Mouse (Mus musculus) embryo, embryonic 11.5 days (tissue): ENCODE results near the gene Afmid.
"Not testable (repeated sequence)": the region's sequence is repeated elsewhere in the genome, so short reads cannot be mapped to it uniquely, and the experiment has no call there.

ENCODE experiments used
- DNase-seq: peaks from one replicate; pipeline ENCODE4 v3.0.0-alpha.2; 2012; ENCODE audit warnings: low read depth, low spot score

Gene Afmid

GRCm38 (mm10) chr11:117824060-117824969 is 1.4 kb upstream of the Afmid start:
- peak; percentile 74 for DNase-seq

- no peak for DNase-seq
Observed at GRCm38 (mm10) chr11:117826164-117826563, 440 bp downstream of the Afmid start.

DNA sequence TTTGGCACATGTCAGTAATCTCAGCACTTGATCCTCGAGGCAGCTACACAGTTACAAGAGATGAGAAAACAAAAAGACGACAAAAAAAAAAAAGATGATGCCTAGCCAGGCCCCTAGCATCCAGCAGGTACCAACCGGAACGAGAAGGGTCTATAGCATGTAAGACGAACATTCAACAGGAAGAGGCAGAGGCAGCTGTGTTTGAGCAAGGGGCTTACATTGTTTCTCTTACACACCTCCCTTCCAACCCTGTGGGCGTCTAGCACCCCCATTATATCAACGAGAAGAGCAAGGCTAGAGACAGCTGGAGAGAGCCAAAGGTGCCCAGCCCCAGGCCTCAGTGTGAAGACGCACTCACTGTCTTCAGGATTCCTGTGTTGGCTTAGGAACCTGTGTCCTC is 1.2 kb downstream of the Afmid start:
- no peak for DNase-seq

DNA sequence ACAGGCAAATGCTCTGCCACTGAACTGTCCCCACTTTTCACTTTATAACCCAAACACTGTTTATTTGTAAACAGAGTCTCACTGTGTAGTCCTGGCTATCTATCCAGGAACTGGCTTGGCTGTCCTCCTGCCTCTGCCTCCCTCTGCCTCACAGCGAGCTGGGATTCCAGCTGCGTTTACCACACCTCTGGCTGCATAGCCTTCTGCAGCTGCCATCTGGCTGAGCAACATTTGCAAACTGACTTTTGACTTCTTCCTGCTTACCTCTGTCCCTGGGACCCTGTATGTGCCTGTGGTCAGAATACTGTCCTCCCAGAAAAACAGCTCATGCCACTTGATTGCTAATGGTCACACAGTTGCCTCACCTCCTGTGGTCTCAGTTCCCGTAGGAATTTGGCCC is 1.7 kb downstream of the Afmid start:
- no peak for DNase-seq

- DNase-seq: no peak
Observed at GRCm38 (mm10) chr11:117828149-117828887, 2.6 kb downstream of the Afmid start.

DNA sequence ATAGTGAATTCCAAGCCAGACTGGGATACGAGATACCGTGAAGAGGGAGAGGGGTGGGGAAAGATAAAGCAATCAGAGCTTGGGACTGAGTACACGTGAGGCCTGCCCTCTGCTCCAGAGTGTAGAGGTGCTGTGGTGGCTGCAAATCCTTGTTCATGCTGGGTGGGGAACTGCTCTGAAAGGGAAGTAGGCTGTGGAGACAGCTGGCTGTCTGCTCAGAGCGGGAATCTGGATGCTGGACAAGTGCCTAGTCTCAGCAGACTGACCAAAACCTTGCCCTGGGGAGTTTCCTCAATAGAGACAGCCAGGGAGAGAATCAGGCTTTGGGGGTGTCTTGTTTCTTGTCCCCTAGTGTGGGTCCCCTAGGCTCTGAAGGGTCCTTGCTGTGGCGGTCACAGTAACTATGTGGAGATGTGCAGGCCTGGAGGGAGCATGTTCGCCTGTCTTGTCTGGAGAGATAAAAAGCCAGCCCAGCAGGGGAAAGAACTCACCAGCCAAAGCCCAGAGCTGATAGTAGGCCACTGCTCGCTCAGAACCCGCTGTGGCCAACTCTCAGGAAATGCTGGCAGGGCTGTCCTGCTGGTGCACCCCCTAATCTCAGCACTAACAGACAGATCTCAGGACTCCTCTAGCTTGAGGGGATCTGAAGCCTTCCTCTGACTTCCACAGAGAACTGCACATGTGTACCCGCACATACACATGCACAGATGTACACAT is 3.3 kb downstream of the Afmid start:
- no peak for DNase-seq

DNA sequence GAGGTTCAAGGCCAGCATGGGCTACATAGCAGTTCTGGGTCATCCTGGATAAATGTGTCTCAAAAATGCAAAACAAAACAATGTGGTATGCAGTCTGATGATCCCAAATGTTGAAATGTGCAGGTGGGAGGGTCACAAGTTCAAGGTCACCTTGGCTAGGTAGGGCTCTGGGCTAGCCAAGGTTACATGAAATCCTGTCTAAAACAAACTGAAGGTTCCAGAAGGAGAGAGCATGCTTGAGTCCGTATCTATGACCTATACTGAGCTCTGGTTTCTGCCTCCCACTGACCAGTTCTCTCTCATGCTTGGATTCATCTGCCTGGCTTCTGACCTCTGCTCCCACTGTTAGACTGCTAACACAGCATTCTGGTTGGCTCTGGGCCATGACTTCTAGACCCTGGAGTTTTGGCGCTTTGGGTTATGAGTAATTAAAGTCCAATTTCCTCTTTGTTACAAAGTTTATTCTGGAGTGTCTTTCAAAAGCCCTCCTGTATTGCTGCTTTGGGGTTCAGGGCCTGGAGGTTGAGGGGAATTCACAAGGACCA is 4.0 kb downstream of the Afmid start:
- no peak for DNase-seq

DNA sequence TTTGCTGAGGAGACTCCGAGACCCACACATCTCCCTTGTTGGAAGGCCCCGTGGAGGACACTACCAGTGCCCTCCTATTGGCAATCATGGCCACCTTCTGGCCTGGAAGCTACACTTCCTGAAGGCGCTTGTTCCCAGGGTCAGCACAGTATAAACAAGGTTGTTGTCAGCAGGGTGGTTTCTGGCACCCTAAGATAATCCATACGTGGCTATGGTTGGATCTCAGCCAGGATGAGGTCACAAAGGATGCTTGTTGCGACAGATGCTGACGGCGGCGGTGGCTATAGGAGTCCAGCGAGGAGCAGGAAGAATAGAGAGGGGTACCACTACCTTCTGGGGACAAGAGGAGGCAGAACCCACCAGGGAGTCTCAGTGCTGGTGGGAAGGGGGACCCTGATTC is 4.7 kb downstream of the Afmid start:
- DNase-seq: no peak

- peak; percentile 71 for DNase-seq
Observed at GRCm38 (mm10) chr11:117832086-117832969, 6.6 kb downstream of the Afmid start.

DNA sequence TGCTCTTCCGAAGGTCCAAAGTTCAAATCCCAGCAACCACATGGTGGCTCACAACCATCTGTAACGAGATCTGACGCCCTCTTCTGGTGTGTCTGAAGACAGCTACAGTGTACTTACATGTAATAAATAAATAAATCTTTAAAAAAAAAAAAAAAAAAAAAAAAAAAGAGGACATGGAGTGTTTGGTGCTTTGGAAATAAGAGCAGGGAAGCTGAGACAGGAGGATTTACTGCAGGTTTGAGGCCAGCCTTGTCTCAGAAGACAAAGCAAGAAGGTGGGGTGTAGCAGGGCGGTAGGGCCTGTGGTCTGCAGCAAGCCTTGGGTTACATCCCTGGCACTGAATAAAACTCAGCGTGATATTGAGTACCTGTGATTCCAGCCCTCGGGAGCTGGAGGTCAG is 7.8 kb downstream of the Afmid start:
- DNase-seq: not testable (repeated sequence)

GRCm38 (mm10) chr11:117834086-117834485 is 8.4 kb downstream of the Afmid start:
- DNase-seq: no peak

- no peak for DNase-seq
Observed at GRCm38 (mm10) chr11:117836306-117836705, 10.6 kb downstream of the Afmid start.

DNA sequence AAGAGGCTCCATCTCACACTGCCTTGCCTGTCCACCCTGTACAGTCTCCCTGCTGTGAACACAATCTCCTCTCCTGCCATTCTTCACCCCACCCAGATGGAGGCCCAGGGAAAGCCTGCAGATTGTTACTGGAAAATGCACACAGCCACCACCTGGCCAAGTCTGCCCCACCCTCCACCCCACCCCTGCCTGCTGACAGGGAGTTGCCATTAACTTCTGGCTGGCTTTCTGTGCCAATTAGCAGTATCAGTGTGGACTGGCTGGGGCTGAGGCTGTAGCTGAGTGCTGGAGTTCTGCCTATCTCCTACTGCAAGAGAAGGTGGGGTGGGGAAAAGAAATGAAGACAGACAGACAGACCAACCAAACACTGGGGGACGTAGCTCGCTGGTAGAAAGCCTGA is 12.8 kb downstream of the Afmid start:
- DNase-seq: no peak

- no peak for DNase-seq
Observed at GRCm38 (mm10) chr11:117839021-117839420, 13.3 kb downstream of the Afmid start.

GRCm38 (mm10) chr11:117840910-117841309 is 15.2 kb downstream of the Afmid start:
- no peak for DNase-seq

DNA sequence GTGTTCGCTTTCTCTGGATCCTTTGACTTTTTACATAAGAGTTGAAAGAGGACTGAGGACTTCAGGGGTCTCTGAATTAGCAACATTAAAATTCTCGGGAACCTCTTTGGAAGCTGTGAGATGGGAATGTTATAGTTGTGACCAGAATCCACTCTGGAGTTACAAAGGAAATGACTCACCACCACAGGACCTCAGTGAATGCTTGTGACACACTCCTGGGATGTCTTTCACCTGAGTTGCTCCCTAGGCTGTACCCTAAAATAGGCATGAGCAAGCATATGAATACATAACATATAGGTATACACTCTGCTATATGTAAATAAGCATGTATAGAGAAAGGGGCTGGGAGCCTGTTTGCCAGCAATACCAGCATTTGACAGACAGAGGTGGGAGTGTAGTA is 17.7 kb downstream of the Afmid start:
- no peak for DNase-seq

- no peak for DNase-seq
Observed at GRCm38 (mm10) chr11:117844997-117845396, 19.3 kb downstream of the Afmid start.

GRCm38 (mm10) chr11:117845651-117846050 is 19.9 kb downstream of the Afmid start:
- no peak for DNase-seq

DNA sequence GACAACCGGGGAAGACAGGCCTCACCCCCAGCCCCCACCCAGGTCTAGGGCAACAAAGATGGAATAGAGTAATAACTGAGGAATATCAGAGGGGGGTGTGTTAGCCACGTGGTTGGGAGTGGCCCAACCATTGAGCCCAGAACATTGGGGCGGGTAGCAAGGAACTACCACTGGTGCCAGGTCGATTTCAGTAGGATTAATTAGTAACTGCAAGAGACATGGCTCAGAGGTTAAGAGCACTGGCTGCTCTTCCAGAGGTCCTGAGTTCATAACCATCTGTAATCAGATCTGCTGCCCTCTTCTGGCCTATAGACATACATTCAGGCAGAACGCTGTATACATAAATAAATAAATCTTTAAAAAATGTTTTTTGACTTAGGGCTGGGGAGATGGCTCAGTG is 20.9 kb downstream of the Afmid start:
- DNase-seq: no peak

GRCm38 (mm10) chr11:117847593-117848215 is 22.0 kb downstream of the Afmid start:
- DNase-seq: no peak
